Mouse (Mus musculus) lung, embryonic 16.5 days (tissue): ENCODE results near the gene Gpr107. TPM values are rescaled to one million over a fixed set of nuclear protein-coding genes. Genes with fewer than 3 reads are reported as not detected.
"Not testable (repeated sequence)": the region's sequence is repeated elsewhere in the genome, so short reads cannot be mapped to it uniquely, and the experiment has no call there.

ENCODE experiments used
- ATAC-seq: fragments of 200-750 bp; cut with Nextera tagmentation; 2 replicates; pipeline ENCODE4 v1.8.0; 2017; ENCODE audit warnings: low read depth, mild to moderate bottlenecking, moderate library complexity
- H3K27ac ChIP-seq: fragments of 300-500 bp; sonication (generic); 2 replicates; pipeline ENCODE4 v1.5.1; 2014; ENCODE audit warnings: mild to moderate bottlenecking, control low read depth, low read length
- H3K27me3 ChIP-seq: fragments of 300-500 bp; sonication (generic); 2 replicates; pipeline ENCODE4 v1.6.1; 2014; ENCODE audit warnings: low read depth, low read length, mixed read lengths; ENCODE audit not compliant: control insufficient read depth, insufficient read depth
- H3K36me3 ChIP-seq: fragments of 300-500 bp; sonication (generic); 2 replicates; pipeline ENCODE4 v1.6.1; 2014; ENCODE audit warnings: low read length; ENCODE audit not compliant: control insufficient read depth, insufficient read depth
- H3K4me1 ChIP-seq: fragments of 300-500 bp; sonication (generic); replicated peaks from 2 replicates; pipeline ENCODE4 v1.6.1; 2014; ENCODE audit warnings: low read length, mixed read lengths; ENCODE audit not compliant: control insufficient read depth, insufficient read depth
- H3K4me2 ChIP-seq: fragments of 300-500 bp; sonication (generic); 2 replicates; pipeline ENCODE4 v1.6.1; 2014; ENCODE audit warnings: low read depth, low read length, control low read depth
- H3K4me3 ChIP-seq: fragments of 300-500 bp; sonication (generic); 2 replicates; pipeline ENCODE4 v1.5.1; 2014; ENCODE audit warnings: mild to moderate bottlenecking, low read length, control low read depth
- H3K9ac ChIP-seq: fragments of 300-500 bp; sonication (generic); 2 replicates; pipeline ENCODE4 v1.6.1; 2014; ENCODE audit warnings: low read length, control low read depth
- H3K9me3 ChIP-seq: fragments of 300-500 bp; sonication (generic); 2 replicates; pipeline ENCODE4 v1.6.1; 2016; ENCODE audit warnings: low read length; ENCODE audit not compliant: control insufficient read depth
- WGBS: fragments of 180-500 bp; shearing (Covaris S2); extraction: QIAGEN DNeasy Blood & Tissue Kit; methylation state at CpG from one replicate; pipeline ENCODE4 v1.1.7; 2014; 5-methylcytosine and 5-hydroxymethylcytosine counted together
- polyA plus RNA-seq: library from polyadenylated mRNA; unstranded; fragments of >200 nt; fragmentation: Nextera tagmentation; extraction: Ambion mirVana; gene quantifications from 2 replicates; pipeline ENCODE4 v1.2.1, GENCODE M21; 2015

The Gpr107 gene
- polyA plus RNA-seq, 1 experiment from 2014 or later: 34.3 TPM

DNA sequence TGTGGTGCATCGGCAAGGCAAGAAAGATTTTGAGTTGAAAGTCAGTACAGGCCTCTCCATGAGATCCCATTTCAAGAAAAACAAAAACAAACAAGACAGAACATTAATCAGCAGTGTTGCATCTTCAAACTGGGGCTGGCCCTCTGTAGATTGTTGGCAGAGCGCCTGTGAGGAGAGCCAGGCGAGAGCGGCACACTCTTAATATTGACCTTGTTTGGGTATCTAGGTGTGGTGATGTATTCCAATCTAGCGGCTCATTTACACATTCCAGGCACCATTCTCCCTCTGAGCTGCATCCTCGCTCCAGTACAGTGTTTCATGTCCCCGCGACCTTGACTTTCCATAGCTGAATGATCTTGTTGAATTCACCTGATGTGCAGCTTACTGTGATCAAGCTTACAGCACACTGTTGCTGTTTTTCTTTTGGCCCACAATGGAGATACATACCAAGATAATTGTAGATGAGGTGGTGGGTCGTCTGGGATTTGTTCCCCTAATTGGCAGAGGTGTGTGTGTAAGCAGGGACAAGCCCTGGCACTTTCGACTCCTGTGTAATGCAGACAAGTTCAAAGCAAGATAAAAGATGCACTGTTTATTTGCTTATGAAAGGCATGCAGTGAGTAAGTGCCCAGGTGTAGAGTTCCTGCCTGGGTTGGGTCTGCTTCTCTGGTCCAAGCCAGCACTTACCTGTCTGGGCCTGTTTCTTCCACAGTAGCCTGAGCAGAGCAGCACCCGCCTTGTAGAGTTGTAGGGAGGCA is 11.4 kb downstream of the Gpr107 start:
- H3K9me3 ChIP-seq: no peaks in the 10 kb centered on the region

DNA sequence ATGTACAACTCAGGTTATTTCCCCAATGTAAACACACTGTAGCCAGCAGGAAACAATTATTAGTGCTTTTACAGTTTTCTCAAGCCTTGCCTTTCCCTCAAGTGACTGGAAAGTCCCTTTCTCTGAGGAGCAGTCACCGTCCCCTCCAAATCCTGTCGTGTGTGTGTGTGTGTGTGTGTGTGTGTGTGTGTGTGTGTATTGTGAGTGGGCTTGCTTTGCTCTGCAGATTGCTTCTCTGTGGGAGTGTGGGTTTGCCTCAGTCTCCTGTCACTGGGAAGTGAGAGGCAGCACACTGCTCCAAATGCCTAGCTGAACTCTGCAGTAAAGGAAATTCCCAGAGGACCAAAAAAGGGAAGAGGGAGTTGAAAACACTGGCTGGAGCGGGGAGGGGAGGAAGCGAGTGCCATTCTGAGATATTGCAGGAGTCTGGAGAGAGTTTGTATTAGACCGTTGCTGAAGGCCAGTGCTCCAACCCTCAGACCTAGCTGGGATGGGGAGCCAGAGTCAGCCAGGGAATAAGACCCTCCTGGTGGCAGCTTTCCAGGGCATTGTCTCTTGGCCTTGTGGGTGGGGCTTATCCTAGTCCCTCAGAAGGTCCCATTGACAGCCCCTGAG is 12.8 kb downstream of the Gpr107 start:
- WGBS: 36% methylated on average over 5 of the region's 5 CpGs
- 0 out of 2 replicates have a peak overlapping the region, but pooled peaks have one; percentile 4 for H3K9ac ChIP-seq
- no peak overlapping the region for H3K4me3 ChIP-seq
- peaks cover 13% of the 10 kb centered on the region for H3K36me3 ChIP-seq
- H3K27me3 ChIP-seq: no peaks in the 10 kb centered on the region
- peak; percentile 81 for ATAC-seq
- H3K4me1 ChIP-seq: peaks cover 24% of the 10 kb centered on the region
- no peak overlapping the region for H3K4me2 ChIP-seq
- H3K27ac ChIP-seq: peak overlapping the region; percentile 57
- no peaks in the 10 kb centered on the region for H3K9me3 ChIP-seq

More for the DNA sequence above, 11.4 kb downstream of the Gpr107 start:
- H3K27ac ChIP-seq: peak overlapping the region; percentile 57; the same call in 1 of the 2 replicates
- WGBS: 66% methylated on average over 11 of the region's 11 CpGs
- peaks cover 24% of the 10 kb centered on the region for H3K4me1 ChIP-seq
- no peak overlapping the region for H3K4me2 ChIP-seq
- ATAC-seq: no peak
- no peak overlapping the region for H3K4me3 ChIP-seq
- peaks cover 2% of the 10 kb centered on the region; the same call in 1 of the 2 replicates for H3K36me3 ChIP-seq
- no peak overlapping the region for H3K9ac ChIP-seq
- no peaks in the 10 kb centered on the region for H3K27me3 ChIP-seq

DNA sequence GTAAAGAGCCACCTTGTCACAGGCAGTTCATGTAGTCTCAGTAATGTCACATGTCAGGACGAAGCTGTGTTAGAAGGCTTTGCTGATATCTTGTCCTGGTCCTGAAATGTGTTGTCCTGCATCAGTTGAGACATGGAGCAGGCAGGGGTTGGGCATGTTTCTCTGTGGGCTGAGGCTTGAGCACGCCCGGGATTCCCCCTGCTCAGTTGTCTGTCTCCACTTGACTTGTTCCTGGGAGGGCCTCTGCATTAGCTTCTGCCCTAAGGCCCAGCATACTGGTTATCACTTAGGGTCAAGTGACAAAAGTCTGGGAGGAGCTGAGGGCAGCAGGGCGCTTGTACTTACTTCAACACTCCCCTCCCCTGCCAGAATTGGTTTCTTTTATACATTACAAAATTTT is 13.4 kb downstream of the Gpr107 start:
- no peak for ATAC-seq
- Histone ChIP-seq H3K27ac (peak overlapping the region; percentile 57), H3K9me3 (no peaks in the 10 kb centered on the region), H3K4me2 (no peak overlapping the region), H3K4me3 (no peak overlapping the region), H3K9ac (no peak overlapping the region), H3K4me1 (peaks cover 24% of the 10 kb centered on the region), H3K27me3 (no peaks in the 10 kb centered on the region), H3K36me3 (peaks cover 18% of the 10 kb centered on the region)
- WGBS: 52% methylated on average over 4 of the region's 4 CpGs

DNA sequence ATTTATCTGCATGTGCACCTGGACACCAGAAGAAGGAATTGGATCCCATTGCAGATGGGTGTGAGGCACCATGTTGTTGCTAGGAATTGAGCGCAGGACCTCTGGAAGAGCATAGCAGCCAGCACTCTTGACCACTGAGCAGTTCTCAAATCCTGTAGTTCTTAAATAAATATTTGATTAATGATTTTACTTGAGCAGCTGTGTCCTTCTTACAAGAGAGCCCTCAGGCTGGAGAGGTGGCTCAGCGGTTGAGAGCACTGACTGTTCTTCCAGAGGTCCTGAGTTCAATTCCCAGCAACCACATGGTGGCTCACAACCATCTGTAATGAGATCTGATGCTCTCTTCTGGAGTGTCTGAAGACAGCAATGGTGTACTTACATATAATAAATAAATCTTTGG is 15.5 kb downstream of the Gpr107 start:
- H3K4me2 ChIP-seq, H3K27ac ChIP-seq, H3K9ac ChIP-seq, ATAC-seq, H3K9me3 ChIP-seq, H3K27me3 ChIP-seq, H3K4me3 ChIP-seq: not testable (repeated sequence)
- Histone ChIP-seq H3K4me1 (peaks cover 35% of the 10 kb centered on the region), H3K36me3 (peaks cover 35% of the 10 kb centered on the region)
- WGBS: 62% methylated on average over 2 of the region's 2 CpGs

DNA sequence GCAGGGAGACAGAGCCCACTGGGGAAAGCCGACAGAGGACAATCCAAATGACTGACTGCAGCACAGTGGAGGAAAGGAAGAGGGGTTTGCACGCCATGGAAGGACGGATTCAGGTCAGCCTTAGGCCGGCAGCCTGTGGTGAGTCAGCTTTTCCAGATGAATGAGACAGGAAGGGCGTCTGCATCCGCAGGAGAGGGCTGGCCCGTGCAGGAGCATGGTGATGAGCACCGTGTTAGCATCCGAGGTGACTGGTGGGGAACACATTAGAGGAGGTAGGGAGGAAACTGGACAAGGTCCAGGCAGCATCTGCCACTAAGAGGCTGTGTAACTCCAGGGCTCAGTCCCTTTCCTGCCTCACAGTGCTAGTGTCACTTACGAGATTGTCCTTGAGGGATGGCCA is 16.9 kb downstream of the Gpr107 start:
- Histone ChIP-seq H3K4me2 (no peak overlapping the region), H3K9me3 (no peaks in the 10 kb centered on the region), H3K4me1 (peaks cover 26% of the 10 kb centered on the region), H3K27me3 (no peaks in the 10 kb centered on the region), H3K27ac (no peak overlapping the region), H3K9ac (no peak overlapping the region), H3K36me3 (peaks cover 35% of the 10 kb centered on the region), H3K4me3 (no peak overlapping the region)
- WGBS: 64% methylated on average over 10 of the region's 10 CpGs
- ATAC-seq: peak; percentile 54; the same call in 1 of the 2 replicates

- Histone ChIP-seq H3K4me2 (no peak overlapping the region), H3K9me3 (no peaks in the 10 kb centered on the region), H3K4me1 (peaks cover 19% of the 10 kb centered on the region), H3K9ac (no peak overlapping the region), H3K4me3 (no peak overlapping the region), H3K36me3 (peaks cover 38% of the 10 kb centered on the region), H3K27me3 (no peaks in the 10 kb centered on the region), H3K27ac (no peak overlapping the region)
- WGBS: 87% methylated on average over 6 of the region's 6 CpGs
- no peak for ATAC-seq
These were observed 18.0 kb downstream of the Gpr107 start for GRCm38 (mm10) chr2:31170164-31170563.

DNA sequence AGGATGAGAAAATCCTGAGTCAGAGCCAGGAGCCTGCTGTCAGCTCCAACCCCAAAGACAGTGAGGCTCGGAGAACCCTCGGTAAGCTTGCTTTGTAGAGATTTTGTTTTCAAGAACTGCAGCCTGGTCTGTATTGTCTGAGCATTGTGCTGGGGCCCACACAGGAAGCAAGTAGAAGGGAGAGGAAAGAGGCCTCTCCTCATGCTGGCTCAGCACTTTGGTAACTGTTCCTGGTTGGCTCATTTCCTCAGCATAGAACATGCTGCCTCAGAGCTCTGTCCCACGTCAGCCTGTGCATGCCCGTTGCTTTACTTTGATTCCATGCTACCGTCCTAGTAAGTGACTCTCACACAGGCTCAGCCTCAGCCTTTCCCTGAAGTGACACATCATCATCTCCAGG is 19.9 kb downstream of the Gpr107 start:
- H3K9ac ChIP-seq: peak overlapping the region; percentile 26; the same call in 1 of the 2 replicates
- peak; percentile 59 for ATAC-seq

DNA sequence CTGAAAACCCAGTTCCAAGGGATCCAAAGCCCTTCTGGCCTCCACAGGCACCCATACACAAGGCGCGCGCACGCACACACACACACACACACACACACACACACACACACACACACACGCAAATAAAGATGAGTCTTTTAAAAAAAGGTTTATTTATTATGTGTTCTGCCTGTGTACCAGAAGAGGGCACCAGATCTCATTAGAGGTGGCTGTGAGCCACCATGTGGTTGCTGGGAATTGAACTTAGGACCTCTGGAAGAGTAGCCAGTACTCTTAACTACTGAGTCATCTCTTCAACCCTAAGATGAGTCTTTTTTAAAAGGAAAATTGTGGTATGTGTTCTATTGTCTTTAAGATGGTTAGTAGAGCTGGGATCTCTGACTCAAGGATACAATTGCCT is 20.4 kb downstream of the Gpr107 start:
- 74% methylated on average over 5 of the region's 5 CpGs for WGBS
- Histone ChIP-seq H3K9me3 (no peaks in the 10 kb centered on the region), H3K4me1 (peaks cover 11% of the 10 kb centered on the region), H3K27ac (peak overlapping the region; percentile 71), H3K4me2 (no peak overlapping the region), H3K4me3 (no peak overlapping the region), H3K27me3 (no peaks in the 10 kb centered on the region), H3K36me3 (peaks cover 57% of the 10 kb centered on the region), H3K9ac (no peak overlapping the region)
- ATAC-seq: no peak

More for the DNA sequence above, 19.9 kb downstream of the Gpr107 start:
- H3K36me3 ChIP-seq: peaks cover 54% of the 10 kb centered on the region
- no peaks in the 10 kb centered on the region for H3K27me3 ChIP-seq
- 68% methylated on average over 5 of the region's 5 CpGs for WGBS
- no peaks in the 10 kb centered on the region for H3K9me3 ChIP-seq
- H3K4me3 ChIP-seq: no peak overlapping the region
- peak overlapping the region; percentile 79 for H3K27ac ChIP-seq
- H3K4me2 ChIP-seq: no peak overlapping the region
- peaks cover 14% of the 10 kb centered on the region for H3K4me1 ChIP-seq

- Histone ChIP-seq H3K4me1 (peaks cover 11% of the 10 kb centered on the region), H3K9me3 (no peaks in the 10 kb centered on the region), H3K27ac (no peak overlapping the region), H3K9ac (no peak overlapping the region), H3K4me3 (no peak overlapping the region), H3K27me3 (no peaks in the 10 kb centered on the region), H3K36me3 (peaks cover 64% of the 10 kb centered on the region), H3K4me2 (no peak overlapping the region)
- 48% methylated on average over 4 of the region's 4 CpGs for WGBS
- ATAC-seq: peak; percentile 53; the same call in 1 of the 2 replicates
These were observed 21.2 kb downstream of the Gpr107 start for GRCm38 (mm10) chr2:31173290-31173689.
